Mouse (Mus musculus) spleen, adult 2 months (tissue): ENCODE results near the gene Me1. TPM values are rescaled to one million over a fixed set of nuclear protein-coding genes. Genes with fewer than 3 reads are reported as not detected.

Experiments used
- DNase-seq, 2 experiments: peaks; one replicate each; pipeline versions ENCODE4 v3.0.0 to v3.0.0-alpha.2; 2012 to 2021; ENCODE audit warnings: low spot score in 2 of 2, low read depth in 1 of 2
- H3K27ac ChIP-seq: fragments of 200-500 bp; 2 replicates; pipeline ENCODE4 v1.5.1; 2012; ENCODE audit warnings: low read length, inconsistent platforms; ENCODE audit not compliant: insufficient read depth
- H3K27me3 ChIP-seq: fragments of 200-500 bp; 2 replicates; pipeline ENCODE4 v1.6.1; 2012; ENCODE audit warnings: mild to moderate bottlenecking, moderate library complexity, low read length, inconsistent platforms; ENCODE audit not compliant: control insufficient read depth, insufficient read depth
- H3K36me3 ChIP-seq: fragments of 200-500 bp; 2 replicates; pipeline ENCODE4 v1.6.1; 2012; ENCODE audit warnings: mild to moderate bottlenecking, low read length, inconsistent platforms; ENCODE audit not compliant: control insufficient read depth, insufficient read depth
- H3K4me1 ChIP-seq: fragments of 200-500 bp; 2 replicates; pipeline ENCODE4 v1.6.1; 2011; ENCODE audit warnings: inconsistent platforms; ENCODE audit not compliant: control insufficient read depth, insufficient read depth, insufficient read length
- H3K4me3 ChIP-seq: fragments of 200-500 bp; 2 replicates; pipeline ENCODE4 v1.5.1; 2011; ENCODE audit warnings: mild to moderate bottlenecking, inconsistent platforms; ENCODE audit not compliant: insufficient read depth, insufficient read length; ENCODE audit errors: extremely low read depth
- CTCF ChIP-seq: fragments of 200-500 bp; IDR thresholded peaks from 2 replicates; pipeline ENCODE4 v1.5.1; 2011; ENCODE audit warnings: mild to moderate bottlenecking, inconsistent platforms; ENCODE audit not compliant: insufficient read depth, insufficient read length, insufficient replicate concordance; ENCODE audit errors: extremely low read depth
- POLR2A ChIP-seq: fragments of 200-500 bp; IDR thresholded peaks from 2 replicates; pipeline ENCODE4 v1.6.1; 2011; ENCODE audit warnings: low read depth, low read length, inconsistent platforms
- WGBS: fragments of 180-500 bp; shearing (Covaris S2); methylation state at CpG from one replicate; pipeline ENCODE4 v1.1.7; 2018; 5-methylcytosine and 5-hydroxymethylcytosine counted together
- polyA plus RNA-seq: library from polyadenylated mRNA; depleted of rRNA; stranded (reverse); fragments of >200 nt; gene quantifications from 2 replicates; pipeline ENCODE4 v1.2.3, GENCODE M21; 2012

Me1 gene
- polyA plus RNA-seq, 1 experiment, result 2.0 TPM

DNA sequence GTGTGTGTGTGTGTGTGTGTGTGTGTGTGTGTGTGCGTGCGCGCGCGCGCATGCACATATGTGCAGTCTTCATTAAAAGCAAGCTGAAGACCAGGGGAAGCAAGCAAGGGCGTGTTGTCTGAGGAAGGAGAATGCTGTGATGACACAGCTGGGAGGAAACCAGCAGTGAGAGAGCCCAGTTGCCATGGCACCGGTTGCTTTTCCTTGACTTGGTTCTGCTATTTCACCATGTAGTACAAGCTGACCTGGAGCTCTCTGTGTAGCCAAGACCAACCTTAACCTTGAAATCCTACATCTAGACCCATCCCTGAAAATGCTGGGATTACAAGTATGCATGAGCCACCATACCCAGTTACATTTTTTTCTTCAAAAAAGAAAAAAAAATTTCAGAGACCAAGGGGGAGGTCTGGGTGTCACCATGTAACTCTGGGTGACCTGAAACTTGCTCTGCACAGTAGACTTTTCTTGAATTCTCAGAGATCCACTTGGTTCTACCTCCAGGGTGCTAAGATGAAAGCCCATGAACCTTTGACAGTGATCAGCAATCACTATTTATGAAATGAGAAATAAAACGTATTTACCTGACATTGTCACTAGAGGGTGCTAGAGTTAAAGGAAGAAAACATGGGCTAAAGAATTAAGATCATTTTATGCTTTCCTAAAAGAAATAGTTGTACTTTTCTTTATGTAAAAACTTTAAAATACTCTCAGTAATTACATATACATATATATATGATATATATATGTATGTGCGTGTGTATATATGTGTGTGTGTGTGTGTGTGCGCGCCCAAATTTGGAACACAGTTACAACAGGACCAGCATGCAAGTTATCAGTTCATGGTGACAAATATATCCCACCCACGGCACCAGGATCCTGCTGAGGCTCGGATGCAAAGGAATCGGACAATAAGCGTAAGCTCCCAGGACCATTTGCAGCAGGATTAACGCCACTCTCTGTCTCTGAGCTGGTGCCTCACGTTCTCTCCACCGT lies 102.8 kb downstream of the Me1 start:
- DNase-seq, result no peak
- WGBS, result 71% methylated on average over 19 of the region's 19 CpGs
- TF ChIP-seq CTCF (no peak), POLR2A (no peak)
- Histone ChIP-seq H3K4me3 (no peak overlapping the region), H3K27ac (no peak overlapping the region), H3K4me1 (no peaks in the 10 kb centered on the region), H3K27me3 (no peaks in the 10 kb centered on the region), H3K36me3 (no peaks in the 10 kb centered on the region)

DNA sequence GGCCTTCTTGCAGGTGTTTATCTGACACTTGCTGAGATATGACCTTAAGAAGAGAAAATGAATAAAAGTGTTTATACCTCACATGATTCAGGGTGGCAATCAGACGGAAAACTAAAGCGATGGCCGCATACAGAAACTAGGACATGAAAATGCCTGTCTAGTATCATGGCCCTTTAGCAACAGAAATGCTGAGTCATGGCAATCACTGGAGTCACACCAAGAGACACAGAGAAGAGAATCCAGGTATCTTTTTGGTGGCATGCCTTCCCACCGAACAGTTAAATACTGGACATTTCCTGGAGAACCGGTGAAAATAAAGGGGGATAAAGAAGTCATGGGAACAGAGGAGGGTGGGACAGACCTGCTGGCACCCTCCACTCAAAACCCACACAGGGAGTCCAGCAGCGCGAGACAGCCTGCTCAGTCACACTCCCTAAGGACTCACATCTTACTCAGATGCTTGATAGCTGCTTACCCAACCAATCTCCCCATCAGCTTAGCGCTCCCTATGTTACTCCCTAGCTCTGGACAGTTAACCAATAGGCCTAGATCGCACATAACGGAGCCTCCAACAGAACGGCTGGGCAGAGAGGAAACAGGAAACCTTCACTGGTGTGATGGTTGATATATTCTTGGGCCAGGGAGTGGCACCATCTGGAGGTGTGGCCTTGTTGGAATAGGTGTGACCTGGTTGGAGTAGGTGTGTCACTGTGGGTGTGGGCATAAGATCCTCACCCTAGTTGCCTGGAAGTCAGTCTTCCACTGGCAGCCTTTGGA lies 108.5 kb downstream of the Me1 start:
- H3K27me3 ChIP-seq, result no peaks in the 10 kb centered on the region
- 88% methylated on average over 11 of the region's 11 CpGs for WGBS
- no peak for TF ChIP-seq CTCF
- no peak for TF ChIP-seq POLR2A
- H3K27ac ChIP-seq, result no peak overlapping the region
- no peak for DNase-seq
- no peaks in the 10 kb centered on the region for H3K36me3 ChIP-seq
- no peaks in the 10 kb centered on the region for H3K4me1 ChIP-seq
- no peak overlapping the region for H3K4me3 ChIP-seq

DNA sequence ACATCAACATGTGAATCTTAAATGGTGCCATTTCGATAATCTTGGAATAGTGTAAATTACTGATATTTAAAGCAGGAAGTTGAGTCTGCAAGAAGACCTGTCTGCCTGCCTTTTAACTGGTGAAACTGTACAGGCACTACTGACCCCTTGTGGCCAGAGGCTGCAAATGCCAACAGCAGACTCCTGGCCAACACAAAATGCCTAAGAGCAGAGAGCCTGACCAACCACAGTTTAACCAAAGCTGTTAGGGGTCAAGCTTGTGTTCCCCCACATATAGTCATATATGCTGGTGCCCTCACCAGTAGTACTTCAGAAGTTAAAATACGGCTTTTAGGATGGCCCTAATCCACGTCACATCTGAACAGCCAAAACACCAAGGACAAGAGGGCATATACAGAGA lies 112.0 kb downstream of the Me1 start:
- Histone ChIP-seq H3K36me3 (no peaks in the 10 kb centered on the region), H3K4me1 (no peaks in the 10 kb centered on the region; the same call in 1 of the 2 replicates), H3K27me3 (no peaks in the 10 kb centered on the region), H3K27ac (no peak overlapping the region), H3K4me3 (no peak overlapping the region)
- TF ChIP-seq POLR2A (no peak), CTCF (peak; percentile 71; the same call in 1 of the 2 replicates)
- DNase-seq, result peak; percentile 47 to 69
- WGBS, result 51% methylated on average over 3 of the region's 3 CpGs

DNA sequence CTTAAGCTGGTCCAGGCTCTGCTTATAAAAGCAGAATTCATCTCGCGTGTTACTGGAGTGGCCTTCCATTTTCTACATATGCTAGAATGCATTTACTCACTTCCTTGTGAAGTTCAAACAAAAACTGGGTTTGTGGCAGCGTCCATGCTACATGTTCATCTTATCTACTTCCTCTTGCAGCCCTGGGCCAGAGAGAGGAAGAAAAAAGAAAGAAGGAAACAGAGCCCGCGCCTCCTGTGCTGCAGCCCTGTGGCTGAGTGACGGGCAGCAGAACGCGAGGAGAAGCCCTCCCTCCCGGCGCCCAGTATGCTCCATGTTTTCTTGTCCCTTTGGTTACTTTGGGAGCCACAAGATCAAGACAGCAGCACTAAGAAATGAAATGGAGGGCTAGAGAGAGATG lies 116.1 kb downstream of the Me1 start:
- TF ChIP-seq POLR2A, result no peak
- no peak for TF ChIP-seq CTCF
- Histone ChIP-seq H3K27me3 (no peaks in the 10 kb centered on the region), H3K4me3 (0 out of 2 replicates have a peak overlapping the region, but pooled peaks have one; percentile 5), H3K36me3 (no peaks in the 10 kb centered on the region), H3K4me1 (no peaks in the 10 kb centered on the region; the same call in 1 of the 2 replicates), H3K27ac (no peak overlapping the region)
- 8% methylated on average over 10 of the region's 10 CpGs for WGBS
- DNase-seq, result peak in 1 of 2 experiments; percentile 23

DNA sequence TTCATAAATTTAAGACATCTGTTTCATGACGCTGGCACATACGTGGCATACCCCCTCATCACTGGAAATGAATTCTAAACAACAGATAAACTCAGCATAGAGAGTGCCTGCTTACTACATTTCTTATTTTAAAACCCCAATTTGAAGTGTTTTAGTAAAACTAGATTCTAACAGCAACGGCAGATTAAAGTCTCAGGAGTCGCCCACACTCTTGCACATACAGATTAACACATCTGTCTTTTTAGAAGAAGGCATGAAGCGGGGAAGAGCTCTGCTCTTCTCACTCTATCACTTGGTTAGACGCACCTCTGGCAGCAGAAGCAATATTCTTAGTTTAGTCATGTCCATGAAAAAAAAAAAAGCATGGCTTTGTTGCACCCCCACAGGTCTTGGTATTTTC lies 120.6 kb downstream of the Me1 start:
- DNase-seq, result no peak
- Histone ChIP-seq H3K27ac (no peak overlapping the region), H3K4me1 (no peaks in the 10 kb centered on the region; the same call in 1 of the 2 replicates), H3K27me3 (no peaks in the 10 kb centered on the region), H3K4me3 (no peak overlapping the region), H3K36me3 (no peaks in the 10 kb centered on the region)
- no peak for TF ChIP-seq CTCF
- TF ChIP-seq POLR2A, result no peak
- 92% methylated on average over 6 of the region's 6 CpGs for WGBS

DNA sequence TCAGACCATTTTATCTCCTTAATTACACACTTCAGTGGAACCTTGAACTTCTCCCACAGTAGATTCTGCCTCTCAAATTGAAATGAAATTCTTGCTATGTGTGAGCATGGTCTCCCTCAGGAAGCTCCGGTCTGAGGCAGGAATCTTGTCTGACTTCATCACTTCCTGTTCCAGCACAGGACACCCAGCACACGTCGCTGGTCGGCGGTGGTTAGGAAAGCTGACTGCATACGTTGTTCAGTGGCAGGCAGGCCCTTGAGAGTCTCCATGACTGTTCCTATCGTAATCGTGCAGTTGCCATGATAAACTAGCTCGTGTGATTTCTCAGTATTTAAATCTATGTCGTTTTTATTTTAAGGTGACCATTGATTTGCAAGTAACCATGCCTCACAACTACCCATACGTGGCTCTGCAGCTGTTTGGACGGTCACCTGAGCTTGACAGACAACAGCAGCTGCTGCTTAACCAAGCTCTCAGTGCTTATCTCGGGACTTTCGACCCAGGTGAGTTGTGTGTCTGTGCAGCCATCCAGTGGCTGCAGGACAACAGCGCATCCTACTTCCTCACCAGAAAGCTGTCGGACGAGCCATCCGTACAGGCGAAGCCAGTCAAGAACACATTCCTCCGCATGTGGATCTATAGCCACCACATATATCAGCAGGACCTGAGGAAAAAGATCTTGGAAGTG lies 122.0 kb downstream of the Me1 start:
- Histone ChIP-seq H3K4me3 (no peak overlapping the region), H3K4me1 (no peaks in the 10 kb centered on the region), H3K36me3 (no peaks in the 10 kb centered on the region), H3K27ac (no peak overlapping the region), H3K27me3 (no peaks in the 10 kb centered on the region)
- WGBS, result 68% methylated on average over 20 of the region's 20 CpGs
- DNase-seq, result no peak
- TF ChIP-seq CTCF (no peak), POLR2A (no peak)
